Mouse (Mus musculus): ENCODE data around the gene Nup107.

GRCm38 (mm10) chr10:117759844-117760630 lies 32.5 kb downstream of the Nup107 start:
- no peak for TF ChIP-seq CTCF (IDR thresholded peaks at IDR 0.05; ENCODE audit: insufficient read depth, low read depth, low read length)
- TF ChIP-seq POLR2A (IDR thresholded peaks at IDR 0.05; ENCODE audit: insufficient read depth, low read depth, low read length): no peak

All from olfactory bulb, adult 2 months (tissue).